Mouse (Mus musculus) testis, adult 2 months (tissue): ENCODE data around the gene AC134908.4. TPM values are rescaled to one million over a fixed set of nuclear protein-coding genes. Genes with fewer than 3 reads are reported as not detected.

Experiments used
- H3K27ac ChIP-seq: fragments of 200-500 bp; 2 replicates; pipeline ENCODE4 v1.5.1; 2012; ENCODE audit warnings: low read depth, low read length; ENCODE audit not compliant: control insufficient read depth, insufficient read depth
- H3K27me3 ChIP-seq: fragments of 200-500 bp; 2 replicates; pipeline ENCODE4 v1.6.1; 2012; ENCODE audit warnings: mild to moderate bottlenecking, low read length, moderate library complexity; ENCODE audit not compliant: control insufficient read depth, insufficient read depth
- H3K36me3 ChIP-seq: fragments of 200-500 bp; 2 replicates; pipeline ENCODE4 v1.6.1; 2012; ENCODE audit warnings: mild to moderate bottlenecking, low read length; ENCODE audit not compliant: control insufficient read depth, insufficient read depth
- H3K4me1 ChIP-seq: fragments of 200-500 bp; 2 replicates; pipeline ENCODE4 v1.6.1; 2012; ENCODE audit warnings: low read length; ENCODE audit not compliant: control insufficient read depth, insufficient read depth
- H3K4me3 ChIP-seq: fragments of 200-500 bp; 2 replicates; pipeline ENCODE4 v1.5.1; 2012; ENCODE audit warnings: low read depth, mild to moderate bottlenecking, low read length, moderate library complexity, mixed read lengths; ENCODE audit not compliant: control insufficient read depth
- CTCF ChIP-seq: fragments of 200-500 bp; IDR thresholded peaks from 2 replicates; pipeline ENCODE4 v1.5.1; 2012; ENCODE audit warnings: low read depth, mild to moderate bottlenecking, inconsistent platforms, low read length, moderate library complexity; ENCODE audit not compliant: control insufficient read depth, insufficient read depth, insufficient replicate concordance
- POLR2A ChIP-seq: fragments of 200-500 bp; IDR thresholded peaks from 2 replicates; pipeline ENCODE4 v1.6.1; 2012; ENCODE audit warnings: low read depth, mild to moderate bottlenecking, inconsistent platforms, low read length, moderate library complexity; ENCODE audit not compliant: control insufficient read depth
- polyA plus RNA-seq: library from polyadenylated mRNA; depleted of rRNA; stranded (reverse); fragments of >200 nt; gene quantifications from 2 replicates; pipeline ENCODE4 v1.2.3, GENCODE M21; 2012

AC134908.4 gene
- polyA plus RNA-seq, 1 experiment: not detected

GRCm38 (mm10) chr17:25801029-25801428 lies 5.6 kb upstream of the AC134908.4 start:
- no peak overlapping the region for H3K27ac ChIP-seq
- H3K4me1 ChIP-seq: peaks cover 12% of the 10 kb centered on the region
- no peak overlapping the region for H3K4me3 ChIP-seq
- H3K27me3 ChIP-seq: no peaks in the 10 kb centered on the region
- TF ChIP-seq CTCF (peak; percentile 41; the same call in 1 of the 2 replicates), POLR2A (no peak)
- H3K36me3 ChIP-seq: no peaks in the 10 kb centered on the region

GRCm38 (mm10) chr17:25796951-25797369 lies 1.5 kb upstream of the AC134908.4 start, which contains the start of gene Metrn:
Gene Metrn, minus strand, starts transcription at chr17:25797136.
- TF ChIP-seq POLR2A (peak; percentile 12; the same call in 1 of the 2 replicates), CTCF (no peak)
- H3K27me3 ChIP-seq: no peaks in the 10 kb centered on the region
- no peaks in the 10 kb centered on the region for H3K36me3 ChIP-seq
- H3K27ac ChIP-seq: no peak within 1 kb of the TSS
- H3K4me3 ChIP-seq: peak within 1 kb of the TSS; percentile 75
- H3K4me1 ChIP-seq: peaks cover 23% of the 10 kb centered on the region

- no peak overlapping the region for H3K27ac ChIP-seq
- peaks cover 26% of the 10 kb centered on the region for H3K4me1 ChIP-seq
- TF ChIP-seq POLR2A (no peak), CTCF (no peak)
- H3K36me3 ChIP-seq: no peaks in the 10 kb centered on the region
- peak overlapping the region; percentile 66 for H3K4me3 ChIP-seq
- H3K27me3 ChIP-seq: no peaks in the 10 kb centered on the region
Measured at GRCm38 (mm10) chr17:25796211-25796771, 832 bp upstream of the AC134908.4 start.

GRCm38 (mm10) chr17:25794998-25795397 lies 461 bp downstream of the AC134908.4 start:
- no peak overlapping the region for H3K27ac ChIP-seq
- H3K4me3 ChIP-seq: no peak overlapping the region
- peaks cover 28% of the 10 kb centered on the region for H3K4me1 ChIP-seq

GRCm38 (mm10) chr17:25794197-25794596 lies 1.3 kb downstream of the AC134908.4 start:
- no peak for TF ChIP-seq CTCF
- TF ChIP-seq POLR2A: no peak
- H3K27me3 ChIP-seq: no peaks in the 10 kb centered on the region
- no peaks in the 10 kb centered on the region for H3K36me3 ChIP-seq
- H3K4me1 ChIP-seq: peaks cover 28% of the 10 kb centered on the region
- H3K27ac ChIP-seq: no peak overlapping the region
- H3K4me3 ChIP-seq: no peak overlapping the region

More at GRCm38 (mm10) chr17:25794998-25795397, 461 bp downstream of the AC134908.4 start:
- Histone ChIP-seq H3K27me3 (no peaks in the 10 kb centered on the region), H3K36me3 (no peaks in the 10 kb centered on the region)
- no peak for TF ChIP-seq POLR2A
- TF ChIP-seq CTCF: no peak

GRCm38 (mm10) chr17:25792615-25793014 lies 2.8 kb downstream of the AC134908.4 start, which contains the start of gene Fam173a:
Gene Fam173a, minus strand, starts transcription at chr17:25792901.
- no peaks in the 10 kb centered on the region for H3K27me3 ChIP-seq
- peaks cover 27% of the 10 kb centered on the region for H3K4me1 ChIP-seq
- TF ChIP-seq POLR2A: no peak
- no peak for TF ChIP-seq CTCF
- H3K4me3 ChIP-seq: peak within 1 kb of the TSS; percentile 93
- peak within 1 kb of the TSS; percentile 80 for H3K27ac ChIP-seq
- H3K36me3 ChIP-seq: no peaks in the 10 kb centered on the region

GRCm38 (mm10) chr17:25791843-25792527 lies 3.5 kb downstream of the AC134908.4 start:
- peaks cover 21% of the 10 kb centered on the region for H3K4me1 ChIP-seq
- TF ChIP-seq CTCF (no peak), POLR2A (peak; percentile 58)
- H3K4me3 ChIP-seq: peak overlapping the region; percentile 93
- no peaks in the 10 kb centered on the region for H3K36me3 ChIP-seq
- peak overlapping the region; percentile 80 for H3K27ac ChIP-seq
- no peaks in the 10 kb centered on the region for H3K27me3 ChIP-seq
